Mouse (Mus musculus) stomach, embryonic 16.5 days (tissue): ENCODE measurements at regions not wholly inside any gene's neighbourhood (a gene's known extent, or its start where the extent isn't known, plus 50 kb on each side); places are given as distances from the start of the nearest gene placed in this dataset.
A peak's percentile ranks its signal among the peaks of the same experiment; 100 is the strongest.

Experiments used
- ATAC-seq: fragments of 200-750 bp; cut with Nextera tagmentation; 2 replicates; pipeline ENCODE4 v1.8.0; 2017; ENCODE audit warnings: moderate number of reproducible peaks, moderate TSS enrichment; ENCODE audit not compliant: insufficient read depth, low FRiP score
- H3K27ac ChIP-seq: fragments of 300-500 bp; sonication (generic); 2 replicates; pipeline ENCODE4 v1.5.1; 2014; ENCODE audit warnings: low read length
- H3K27me3 ChIP-seq: fragments of 300-500 bp; sonication (generic); 2 replicates; pipeline ENCODE4 v1.6.1; 2014; ENCODE audit warnings: low read length, control low read depth, mixed read lengths; ENCODE audit not compliant: control insufficient read depth, insufficient read depth
- H3K36me3 ChIP-seq: fragments of 300-500 bp; sonication (generic); 2 replicates; pipeline ENCODE4 v1.6.1; 2014; ENCODE audit warnings: low read length; ENCODE audit not compliant: control insufficient read depth, insufficient read depth
- H3K4me1 ChIP-seq: fragments of 300-500 bp; sonication (generic); 2 replicates; pipeline ENCODE4 v1.6.1; 2014; ENCODE audit warnings: low read length, control low read depth, mixed read lengths; ENCODE audit not compliant: control insufficient read depth, insufficient read depth
- H3K4me2 ChIP-seq: fragments of 300-500 bp; sonication (generic); 2 replicates; pipeline ENCODE4 v1.6.1; 2014; ENCODE audit warnings: low read depth, low read length, mixed read lengths
- H3K4me3 ChIP-seq: fragments of 300-500 bp; sonication (generic); replicated peaks from 2 replicates; pipeline ENCODE4 v1.5.1; 2014; ENCODE audit warnings: mild to moderate bottlenecking, low read length
- H3K9ac ChIP-seq: fragments of 300-500 bp; sonication (generic); 2 replicates; pipeline ENCODE4 v1.6.1; 2014; ENCODE audit warnings: low read length
- H3K9me3 ChIP-seq: fragments of 300-500 bp; sonication (generic); replicated peaks from 2 replicates; pipeline ENCODE4 v1.6.1; 2016; ENCODE audit warnings: low read length, control low read depth; ENCODE audit not compliant: control insufficient read depth
- WGBS: fragments of 180-500 bp; shearing (Covaris S2); extraction: QIAGEN DNeasy Blood & Tissue Kit; methylation state at CpG from one replicate; pipeline ENCODE4 v1.1.7; 2014; 5-methylcytosine and 5-hydroxymethylcytosine counted together

DNA sequence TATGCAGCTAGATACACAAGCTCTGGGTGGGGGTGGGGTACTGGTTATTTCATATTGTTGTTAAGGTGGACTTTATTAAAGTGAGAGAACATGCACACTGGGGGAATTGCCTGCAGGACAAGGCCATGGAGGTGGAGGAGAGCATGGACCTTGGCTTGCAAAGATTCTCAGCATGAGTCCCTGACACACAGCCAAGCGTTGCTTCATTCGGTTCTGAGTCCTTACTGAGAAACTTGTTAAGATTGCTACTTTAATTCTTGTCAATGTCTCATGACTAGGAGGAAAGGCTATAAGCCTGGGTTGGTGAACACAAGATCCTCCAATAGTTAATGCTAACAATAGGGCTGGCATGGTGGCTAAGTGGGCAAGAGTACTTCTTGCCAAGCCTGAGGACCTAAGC is 300.3 kb upstream of the Clnk start:
- no peak for ATAC-seq
- no peak overlapping the region for H3K9ac ChIP-seq
- H3K9me3 ChIP-seq, result no peaks in the 10 kb centered on the region
- H3K27me3 ChIP-seq, result no peaks in the 10 kb centered on the region
- 91% methylated on average over 2 of the region's 2 CpGs for WGBS
- no peak overlapping the region for H3K27ac ChIP-seq
- no peak overlapping the region for H3K4me3 ChIP-seq
- no peaks in the 10 kb centered on the region for H3K36me3 ChIP-seq
- no peaks in the 10 kb centered on the region for H3K4me1 ChIP-seq
- no peak overlapping the region for H3K4me2 ChIP-seq

DNA sequence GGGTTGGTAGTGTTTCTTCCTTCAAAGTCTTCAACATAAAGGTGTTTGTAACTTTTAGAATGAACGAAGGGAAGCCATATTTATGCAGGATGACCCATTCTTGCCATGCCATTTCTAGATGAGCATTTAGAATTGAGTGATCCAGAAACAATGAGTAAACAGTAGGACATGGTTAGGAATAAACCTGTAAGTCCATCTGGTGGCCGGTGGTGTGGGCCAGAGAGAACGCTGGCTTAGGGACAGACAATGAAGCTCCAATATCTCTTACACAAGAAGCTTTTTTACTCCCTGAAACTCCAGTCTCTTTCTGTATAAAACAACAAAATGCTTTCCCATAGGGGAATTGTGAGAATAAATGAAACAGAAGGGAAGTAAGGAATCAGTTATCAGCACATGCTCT is 296.9 kb upstream of the Clnk start:
- 87% methylated on average over 3 of the region's 3 CpGs for WGBS
- H3K9me3 ChIP-seq, result no peaks in the 10 kb centered on the region
- no peak overlapping the region for H3K4me3 ChIP-seq
- ATAC-seq, result no peak
- H3K4me1 ChIP-seq, result no peaks in the 10 kb centered on the region
- no peaks in the 10 kb centered on the region for H3K27me3 ChIP-seq
- no peak overlapping the region for H3K4me2 ChIP-seq
- H3K36me3 ChIP-seq, result no peaks in the 10 kb centered on the region
- no peak overlapping the region for H3K27ac ChIP-seq
- no peak overlapping the region for H3K9ac ChIP-seq

DNA sequence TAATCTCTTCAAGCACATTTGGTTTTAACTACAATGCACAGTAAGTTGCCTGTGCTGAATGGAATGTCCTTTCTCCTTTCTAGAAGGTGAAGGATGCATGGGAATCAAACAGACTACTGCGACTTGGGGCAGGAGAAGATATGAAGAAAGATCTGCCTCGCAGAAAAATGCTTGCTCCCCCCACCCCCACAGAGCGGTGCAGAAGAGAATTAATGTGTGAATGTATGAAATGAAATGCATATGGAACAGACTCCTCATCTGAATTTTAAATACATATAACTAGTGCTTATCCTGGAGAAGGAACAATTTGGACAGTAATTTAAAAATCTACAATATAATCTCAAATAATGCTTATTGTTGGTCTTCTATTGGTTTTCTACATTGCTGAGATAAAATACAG is 283.0 kb upstream of the Clnk start:
- Histone ChIP-seq H3K4me2 (no peak overlapping the region), H3K9me3 (no peaks in the 10 kb centered on the region), H3K9ac (no peak overlapping the region), H3K36me3 (no peaks in the 10 kb centered on the region), H3K27me3 (no peaks in the 10 kb centered on the region), H3K27ac (no peak overlapping the region), H3K4me1 (no peaks in the 10 kb centered on the region), H3K4me3 (no peak overlapping the region)
- no peak for ATAC-seq
- 88% methylated on average over 3 of the region's 3 CpGs for WGBS

DNA sequence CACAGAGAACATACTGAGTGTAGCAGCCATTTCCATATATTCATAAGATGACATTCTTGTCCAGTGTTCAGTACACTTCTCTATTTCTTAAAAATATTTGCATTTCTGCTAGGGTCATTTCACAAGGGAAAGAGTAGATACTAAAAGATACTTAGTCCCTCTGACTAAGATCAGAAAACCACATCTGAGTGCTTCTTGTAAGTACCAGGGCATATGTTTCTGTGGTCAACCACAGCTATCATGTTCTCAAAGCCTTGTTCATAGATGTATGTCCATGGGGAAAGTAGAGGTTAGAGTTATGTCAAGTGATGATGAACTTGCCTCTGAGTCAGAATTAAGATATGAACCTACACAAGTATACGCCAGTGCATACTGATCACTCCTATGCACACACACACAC is 279.2 kb upstream of the Clnk start:
- no peak overlapping the region for H3K9ac ChIP-seq
- no peak for ATAC-seq
- 84% methylated on average over 1 of the region's 1 CpGs for WGBS

DNA sequence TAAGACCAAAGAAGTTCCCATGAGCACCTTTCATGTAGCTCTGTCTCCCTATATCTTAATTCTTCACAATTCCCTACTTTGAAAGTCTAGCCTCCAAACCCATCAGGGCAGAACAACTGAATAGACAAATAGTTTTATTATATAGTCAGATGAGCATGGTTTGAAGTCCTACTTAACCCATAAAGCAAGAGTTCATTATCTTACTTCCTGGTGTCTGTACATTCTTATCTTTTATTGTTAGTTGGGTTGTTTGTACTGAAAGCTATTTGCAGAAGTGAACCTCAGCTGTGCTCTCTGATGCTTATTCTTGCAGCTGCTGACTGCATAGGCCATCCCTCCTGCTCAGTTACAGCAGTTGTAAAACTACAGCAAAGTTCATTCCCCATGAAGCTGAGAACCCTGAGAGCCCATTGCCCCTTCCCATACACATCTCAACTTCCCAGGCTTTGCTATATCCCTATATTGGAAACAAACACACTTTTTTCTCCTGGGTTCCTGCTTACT is 276.7 kb upstream of the Clnk start:
- H3K4me1 ChIP-seq, result no peaks in the 10 kb centered on the region
- H3K4me3 ChIP-seq, result no peak overlapping the region
- H3K9me3 ChIP-seq, result no peaks in the 10 kb centered on the region
- no peak overlapping the region for H3K27ac ChIP-seq
- H3K9ac ChIP-seq, result no peak overlapping the region
- ATAC-seq, result no peak
- no peaks in the 10 kb centered on the region for H3K27me3 ChIP-seq
- no peaks in the 10 kb centered on the region for H3K36me3 ChIP-seq
- H3K4me2 ChIP-seq, result no peak overlapping the region

More for the DNA sequence above, 279.2 kb upstream of the Clnk start:
- H3K36me3 ChIP-seq, result no peaks in the 10 kb centered on the region
- no peaks in the 10 kb centered on the region for H3K4me1 ChIP-seq
- no peak overlapping the region for H3K27ac ChIP-seq
- no peaks in the 10 kb centered on the region for H3K9me3 ChIP-seq
- H3K4me3 ChIP-seq, result no peak overlapping the region
- no peaks in the 10 kb centered on the region for H3K27me3 ChIP-seq
- no peak overlapping the region for H3K4me2 ChIP-seq

DNA sequence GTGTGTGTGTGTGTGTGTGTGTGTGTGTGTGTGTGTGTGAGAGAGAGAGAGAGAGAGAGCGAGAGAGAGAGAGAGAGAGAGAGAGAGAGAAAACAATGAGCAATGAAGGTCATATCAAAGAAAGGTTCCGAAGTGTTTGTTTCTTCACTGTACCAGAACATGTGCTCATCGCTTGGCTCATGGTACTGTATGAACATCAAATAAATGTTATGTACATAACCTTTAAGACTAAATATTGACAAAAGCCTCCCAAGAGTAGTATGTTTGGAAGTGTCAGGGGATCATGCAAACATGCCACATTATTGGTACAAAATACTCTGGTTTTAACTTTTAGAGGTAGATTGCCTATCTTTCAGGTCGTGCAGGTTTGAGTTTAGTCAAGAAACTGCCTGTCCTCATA is 275.3 kb upstream of the Clnk start:
- Histone ChIP-seq H3K4me3 (no peak overlapping the region), H3K27me3 (no peaks in the 10 kb centered on the region), H3K27ac (no peak overlapping the region), H3K36me3 (no peaks in the 10 kb centered on the region), H3K9me3 (no peaks in the 10 kb centered on the region), H3K9ac (no peak overlapping the region), H3K4me2 (no peak overlapping the region), H3K4me1 (no peaks in the 10 kb centered on the region)
- WGBS, result 57% methylated on average over 4 of the region's 4 CpGs
- ATAC-seq, result peak; percentile 66; the same call in 1 of the 2 replicates

DNA sequence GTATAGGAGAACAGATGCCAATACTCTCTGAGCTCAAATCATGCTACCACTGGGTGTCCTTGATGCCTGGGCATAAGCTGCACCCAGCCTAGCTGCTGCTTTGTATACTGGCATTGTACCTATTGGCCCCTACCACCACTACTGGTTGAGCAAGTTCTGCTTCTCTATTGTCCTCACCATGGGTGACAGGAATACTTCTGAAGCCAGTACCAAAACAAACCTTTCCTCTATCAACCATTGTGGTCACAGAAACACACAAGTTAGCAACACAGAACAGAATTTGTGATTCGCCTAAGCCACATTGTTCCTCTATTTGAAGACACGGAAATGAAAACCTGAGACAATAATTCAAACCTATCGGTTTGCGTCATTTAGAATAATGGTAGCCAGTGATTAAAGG is 274.3 kb upstream of the Clnk start:
- ATAC-seq, result 0 out of 2 replicates have a peak, but pooled peaks have one; percentile 29
- 68% methylated on average over 4 of the region's 4 CpGs for WGBS

DNA sequence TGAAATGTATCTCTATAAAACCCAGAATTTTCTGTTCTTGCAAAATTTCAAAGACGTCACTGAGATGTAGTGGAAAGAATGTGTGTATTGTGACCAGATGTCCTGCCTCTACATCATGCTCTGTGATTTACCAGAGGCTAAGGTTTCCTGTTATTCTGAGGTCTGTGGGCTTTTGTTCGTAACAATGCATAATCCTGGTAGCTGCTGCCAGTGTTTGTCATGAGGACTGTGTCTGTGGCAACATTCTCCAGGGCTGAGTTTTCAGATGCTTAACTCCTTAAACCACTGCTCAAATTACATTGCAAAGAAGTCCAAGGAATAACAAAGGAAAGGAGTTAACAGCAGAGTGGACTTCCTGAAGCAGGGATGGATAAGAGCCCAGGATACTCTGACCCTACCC is 269.0 kb upstream of the Clnk start:
- H3K36me3 ChIP-seq, result no peaks in the 10 kb centered on the region
- H3K4me3 ChIP-seq, result no peak overlapping the region
- H3K27me3 ChIP-seq, result no peaks in the 10 kb centered on the region
- H3K9me3 ChIP-seq, result no peaks in the 10 kb centered on the region
- H3K27ac ChIP-seq, result no peak overlapping the region
- H3K4me1 ChIP-seq, result 0 out of 2 replicates have a peak, but pooled peaks cover 4% of the 10 kb centered on the region
- 40% methylated on average over 2 of the region's 2 CpGs for WGBS
- no peak overlapping the region for H3K4me2 ChIP-seq
- H3K9ac ChIP-seq, result no peak overlapping the region
- no peak for ATAC-seq

More for the DNA sequence above, 274.3 kb upstream of the Clnk start:
- H3K36me3 ChIP-seq, result no peaks in the 10 kb centered on the region
- no peaks in the 10 kb centered on the region for H3K9me3 ChIP-seq
- no peaks in the 10 kb centered on the region for H3K4me1 ChIP-seq
- no peak overlapping the region for H3K4me2 ChIP-seq
- no peak overlapping the region for H3K4me3 ChIP-seq
- no peaks in the 10 kb centered on the region for H3K27me3 ChIP-seq
- no peak overlapping the region for H3K27ac ChIP-seq
- no peak overlapping the region for H3K9ac ChIP-seq

DNA sequence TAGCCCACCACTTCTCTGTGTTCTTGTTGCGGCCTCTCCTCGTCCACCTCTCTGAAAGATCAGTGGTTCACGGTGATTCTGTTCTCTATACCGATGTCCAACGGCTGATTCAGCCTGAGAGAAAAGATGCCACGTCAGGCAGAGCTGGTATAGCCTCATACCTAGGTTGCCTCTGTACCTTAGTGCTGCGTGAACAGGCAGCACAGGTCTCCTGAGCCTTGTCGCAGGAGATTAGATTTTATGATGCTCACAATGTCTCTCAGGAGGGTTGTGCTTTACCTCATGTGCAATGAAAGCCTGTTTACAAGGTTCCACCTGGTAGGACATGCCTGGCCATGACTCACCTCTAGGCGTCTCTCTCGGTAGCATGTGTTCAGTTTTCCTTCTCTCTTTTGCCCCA is 267.6 kb upstream of the Clnk start:
- Histone ChIP-seq H3K4me3 (no peak overlapping the region), H3K27me3 (no peaks in the 10 kb centered on the region), H3K9ac (no peak overlapping the region), H3K9me3 (no peaks in the 10 kb centered on the region), H3K36me3 (no peaks in the 10 kb centered on the region), H3K4me1 (0 out of 2 replicates have a peak, but pooled peaks cover 4% of the 10 kb centered on the region), H3K4me2 (no peak overlapping the region), H3K27ac (no peak overlapping the region)
- 82% methylated on average over 10 of the region's 10 CpGs for WGBS
- no peak for ATAC-seq

DNA sequence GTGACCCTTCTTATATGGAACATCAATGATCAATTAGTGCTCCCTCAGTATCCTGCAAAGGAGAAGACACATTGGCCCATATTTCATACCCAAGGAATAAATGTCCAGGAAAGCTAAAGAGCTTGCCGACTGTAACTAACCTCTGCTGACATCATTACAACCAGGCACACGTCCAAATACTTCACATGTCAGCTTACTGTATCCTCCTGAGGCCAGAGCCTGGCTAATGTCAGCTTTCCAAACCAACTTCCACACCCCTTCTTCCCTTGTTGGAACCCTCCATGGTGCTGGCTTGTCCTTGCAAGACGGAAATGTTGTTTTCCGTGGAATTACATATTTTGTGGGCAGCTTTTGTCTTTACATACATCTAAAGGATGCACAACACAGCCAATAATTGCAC is 267.0 kb upstream of the Clnk start:
- Histone ChIP-seq H3K27ac (no peak overlapping the region), H3K27me3 (no peaks in the 10 kb centered on the region), H3K36me3 (no peaks in the 10 kb centered on the region), H3K9me3 (no peaks in the 10 kb centered on the region), H3K4me3 (no peak overlapping the region), H3K9ac (no peak overlapping the region), H3K4me1 (0 out of 2 replicates have a peak, but pooled peaks cover 4% of the 10 kb centered on the region), H3K4me2 (no peak overlapping the region)
- 37% methylated on average over 4 of the region's 4 CpGs for WGBS
- ATAC-seq, result 0 out of 2 replicates have a peak, but pooled peaks have one; percentile 40
